Mouse (Mus musculus) heart, embryonic 15.5 days (tissue): Measurements from ENCODE around the gene Zfp385c. TPM values are rescaled to one million over a fixed set of nuclear protein-coding genes. Genes with fewer than 3 reads are reported as not detected.
"Not testable (repeated sequence)": the region's sequence is repeated elsewhere in the genome, so short reads cannot be mapped to it uniquely, and the experiment has no call there.

Experiments used
- ATAC-seq: fragments of 200-750 bp; cut with Nextera tagmentation; replicated peaks from 2 replicates; pipeline ENCODE4 v1.8.0; 2017; ENCODE audit warnings: low read depth, moderate TSS enrichment; ENCODE audit not compliant: insufficient number of reproducible peaks, insufficient read depth, low FRiP score
- H3K27ac ChIP-seq: fragments of 300-500 bp; sonication (generic); 2 replicates; pipeline ENCODE4 v1.5.1; 2015; ENCODE audit warnings: mild to moderate bottlenecking, inconsistent platforms
- H3K27me3 ChIP-seq: fragments of 300-500 bp; sonication (generic); 2 replicates; pipeline ENCODE4 v1.6.1; 2015; ENCODE audit warnings: inconsistent platforms
- H3K36me3 ChIP-seq: fragments of 300-500 bp; sonication (generic); 2 replicates; pipeline ENCODE4 v1.6.1; 2015; ENCODE audit warnings: mild to moderate bottlenecking, inconsistent platforms
- H3K4me1 ChIP-seq: fragments of 300-500 bp; sonication (generic); replicated peaks from 2 replicates; pipeline ENCODE4 v1.6.1; 2015; ENCODE audit warnings: inconsistent platforms
- H3K4me2 ChIP-seq: fragments of 300-500 bp; sonication (generic); 2 replicates; pipeline ENCODE4 v1.6.1; 2015; ENCODE audit warnings: inconsistent platforms, mild to moderate bottlenecking, moderate library complexity
- H3K4me3 ChIP-seq: fragments of 300-500 bp; sonication (generic); 2 replicates; pipeline ENCODE4 v1.5.1; 2015; ENCODE audit warnings: mild to moderate bottlenecking, inconsistent platforms
- H3K9ac ChIP-seq: fragments of 300-500 bp; sonication (generic); 2 replicates; pipeline ENCODE4 v1.6.1; 2015; ENCODE audit warnings: mild to moderate bottlenecking, inconsistent platforms
- H3K9me3 ChIP-seq: fragments of 300-500 bp; sonication (generic); replicated peaks from 2 replicates; pipeline ENCODE4 v1.6.1; 2016; ENCODE audit warnings: inconsistent platforms
- WGBS: fragments of 180-500 bp; shearing (Covaris S2); methylation state at CpG from one replicate; pipeline ENCODE4 v1.1.7; 2015; ENCODE audit warnings: mixed read lengths; 5-methylcytosine and 5-hydroxymethylcytosine counted together
- polyA plus RNA-seq: library from polyadenylated mRNA; unstranded; fragments of >200 nt; fragmentation: Nextera tagmentation; extraction: Ambion mirVana; gene quantifications from 2 replicates; pipeline ENCODE4 v1.2.1, GENCODE M21; 2015

The Zfp385c gene
- polyA plus RNA-seq, 1 experiment from 2014 or later = 0.16 TPM

DNA sequence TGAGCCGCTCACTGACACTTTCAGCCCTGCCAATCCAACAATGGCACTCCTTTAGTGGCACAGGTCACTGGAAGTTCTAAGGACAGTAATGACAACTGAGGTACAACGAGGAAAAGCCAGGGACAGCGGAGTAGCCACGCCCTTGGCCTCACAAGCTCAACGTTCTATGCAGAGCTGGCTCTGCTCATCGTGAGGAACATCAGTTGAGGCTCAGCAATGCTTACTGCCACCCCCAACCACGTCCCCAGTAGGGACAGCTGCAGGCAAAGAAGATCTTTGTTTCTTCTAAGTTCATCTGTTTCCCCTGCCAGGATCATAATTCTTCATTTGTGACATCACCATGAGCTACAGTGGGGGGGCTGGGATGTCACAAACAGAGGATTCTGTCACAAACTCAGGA, 97.6 kb downstream of the Zfp385c start:
- H3K27me3 ChIP-seq = no peaks in the 10 kb centered on the region
- WGBS = 82% methylated on average over 7 of the region's 7 CpGs
- no peak overlapping the region for H3K27ac ChIP-seq
- H3K9ac ChIP-seq = no peak overlapping the region
- no peaks in the 10 kb centered on the region for H3K9me3 ChIP-seq
- H3K4me1 ChIP-seq = peaks cover 6% of the 10 kb centered on the region
- peaks cover 88% of the 10 kb centered on the region for H3K36me3 ChIP-seq
- ATAC-seq = no peak
- H3K4me3 ChIP-seq = no peak overlapping the region
- no peak overlapping the region for H3K4me2 ChIP-seq

DNA sequence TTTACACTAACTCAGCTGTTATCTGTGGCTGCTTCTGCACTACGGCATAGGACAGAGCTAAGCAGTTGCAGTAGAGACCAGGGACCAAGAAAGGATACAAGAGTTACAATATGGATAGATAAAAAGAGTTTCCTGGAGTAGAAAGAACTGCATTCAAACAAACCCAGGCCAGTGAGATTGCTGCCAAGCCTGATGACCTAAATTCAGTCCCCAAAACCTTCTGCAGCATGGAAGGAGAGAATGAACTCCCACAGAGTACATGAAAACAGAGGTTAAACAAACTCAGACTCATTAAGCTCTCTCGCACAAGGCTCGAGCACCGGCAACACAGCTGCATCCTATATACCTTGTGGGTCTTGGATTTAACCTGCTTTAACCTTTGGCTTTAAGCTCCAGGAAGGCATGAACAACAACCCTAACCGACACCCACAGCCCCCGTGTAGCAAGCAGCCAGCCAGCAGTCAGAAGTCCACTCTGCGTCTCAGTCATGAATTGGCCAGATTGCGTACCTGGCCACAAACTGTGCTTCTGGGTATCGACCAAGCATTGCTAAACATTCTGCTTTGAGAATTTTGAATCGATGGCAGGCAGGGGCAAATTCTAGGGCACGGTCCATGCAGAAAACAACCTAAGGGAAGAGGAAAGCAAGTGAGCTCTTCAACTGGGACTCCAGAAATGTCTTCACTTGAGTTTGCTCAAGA, 99.8 kb downstream of the Zfp385c start:
- Histone ChIP-seq H3K4me1 (peaks cover 6% of the 10 kb centered on the region), H3K9ac (no peak overlapping the region), H3K27ac (no peak overlapping the region), H3K4me3 (no peak overlapping the region), H3K36me3 (peaks cover 86% of the 10 kb centered on the region), H3K4me2 (no peak overlapping the region), H3K27me3 (no peaks in the 10 kb centered on the region), H3K9me3 (no peaks in the 10 kb centered on the region)
- 91% methylated on average over 11 of the region's 11 CpGs for WGBS
- no peak for ATAC-seq

DNA sequence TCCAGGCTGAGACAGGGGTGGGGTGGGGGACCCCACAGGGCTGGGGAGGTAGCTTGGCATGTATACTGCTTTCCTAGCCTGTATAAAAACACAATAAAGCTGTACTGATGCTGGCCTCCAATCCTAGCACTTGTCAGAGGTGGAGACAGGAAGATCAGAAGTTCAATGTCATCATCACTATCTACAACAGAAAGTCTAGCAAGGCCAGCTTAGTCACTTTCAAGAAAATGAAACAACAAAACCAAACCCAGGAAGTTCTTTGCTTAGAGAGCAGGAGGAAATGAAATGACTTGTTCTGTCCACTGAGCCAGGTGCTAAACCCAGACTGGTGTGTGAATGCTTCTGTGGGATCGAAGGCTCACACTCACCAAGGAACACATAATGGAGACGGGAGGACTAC, 103.8 kb downstream of the Zfp385c start:
- Histone ChIP-seq H3K9me3 (no peaks in the 10 kb centered on the region), H3K4me2 (no peak overlapping the region), H3K27ac (no peak overlapping the region), H3K4me1 (no peaks in the 10 kb centered on the region), H3K4me3 (no peak overlapping the region), H3K27me3 (no peaks in the 10 kb centered on the region), H3K9ac (no peak overlapping the region), H3K36me3 (peaks cover 96% of the 10 kb centered on the region)
- no peak for ATAC-seq
- WGBS = 91% methylated on average over 2 of the region's 2 CpGs

DNA sequence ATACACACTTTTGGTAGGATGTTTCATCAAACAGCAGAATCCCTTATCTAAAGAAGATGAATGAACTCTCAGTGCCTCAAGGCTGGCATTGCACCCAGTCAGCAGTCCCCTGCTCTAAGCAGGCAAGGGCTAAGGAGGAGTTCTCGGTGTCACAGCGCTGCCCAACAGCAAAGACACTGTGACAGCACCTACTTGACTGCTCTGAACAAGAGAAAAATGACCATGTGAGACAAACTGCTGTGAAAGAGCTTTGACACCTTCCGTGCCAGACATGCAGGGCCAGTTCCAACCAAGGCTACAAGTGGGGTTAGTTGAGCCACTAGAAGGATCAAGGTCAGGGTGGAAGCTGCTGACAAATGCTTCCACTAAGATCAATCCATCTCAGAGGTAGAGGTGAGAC, 107.1 kb downstream of the Zfp385c start:
- WGBS = 80% methylated on average over 3 of the region's 3 CpGs
- H3K36me3 ChIP-seq = peaks cover 93% of the 10 kb centered on the region

DNA sequence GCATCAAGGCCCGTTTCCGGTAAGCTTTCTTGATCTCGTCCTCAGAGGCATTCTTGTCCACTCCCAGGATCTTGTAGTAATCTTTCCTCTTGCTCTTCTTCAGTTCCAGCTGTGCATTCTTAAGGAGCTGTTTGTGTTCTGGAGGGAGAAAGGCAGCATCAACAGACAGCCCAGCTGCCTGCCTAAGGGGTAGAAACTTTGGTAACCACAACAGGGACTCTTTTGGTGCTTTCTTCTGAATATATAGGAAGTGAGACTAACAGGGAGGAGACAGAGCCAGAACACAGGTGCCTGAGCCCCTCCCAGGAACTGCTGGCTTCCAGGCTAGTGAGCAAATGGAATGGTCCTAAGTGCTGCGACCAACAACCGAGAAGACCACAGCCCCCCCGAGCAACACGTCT, 107.7 kb downstream of the Zfp385c start:
- Histone ChIP-seq H3K4me3 (no peak overlapping the region), H3K9me3 (no peaks in the 10 kb centered on the region), H3K4me1 (peaks cover 10% of the 10 kb centered on the region; the same call in 1 of the 2 replicates), H3K9ac (no peak overlapping the region), H3K27ac (no peak overlapping the region), H3K36me3 (peaks cover 91% of the 10 kb centered on the region), H3K27me3 (no peaks in the 10 kb centered on the region), H3K4me2 (no peak overlapping the region)
- ATAC-seq = no peak
- WGBS = 86% methylated on average over 7 of the region's 7 CpGs

More for the DNA sequence above, 107.1 kb downstream of the Zfp385c start:
- Histone ChIP-seq H3K4me1 (peaks cover 10% of the 10 kb centered on the region; the same call in 1 of the 2 replicates), H3K27me3 (no peaks in the 10 kb centered on the region), H3K4me2 (no peak overlapping the region), H3K27ac (no peak overlapping the region), H3K4me3 (no peak overlapping the region), H3K9ac (no peak overlapping the region), H3K9me3 (no peaks in the 10 kb centered on the region)
- no peak for ATAC-seq

DNA sequence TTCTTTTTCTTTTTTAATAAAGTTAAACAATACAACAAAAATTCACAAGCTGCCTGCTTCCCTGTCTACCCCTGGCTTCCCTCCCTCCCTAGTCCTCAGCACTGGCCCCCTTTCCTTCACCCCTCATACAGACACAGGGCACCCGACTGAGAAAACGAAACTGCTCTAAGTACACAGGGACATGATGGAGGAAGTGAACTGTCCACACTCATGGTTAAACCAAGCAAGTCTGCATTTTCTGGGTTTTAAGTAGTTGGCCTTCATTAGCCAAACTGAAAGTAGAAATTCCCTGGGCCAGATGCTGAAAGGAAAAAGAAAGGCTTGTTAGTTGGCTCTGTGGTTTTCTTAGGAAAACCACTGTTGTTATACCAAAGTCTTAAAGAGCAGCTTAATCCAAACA, 109.4 kb downstream of the Zfp385c start:
- no peak overlapping the region for H3K27ac ChIP-seq
- H3K9ac ChIP-seq = no peak overlapping the region
- no peak overlapping the region for H3K4me3 ChIP-seq
- peaks cover 85% of the 10 kb centered on the region for H3K36me3 ChIP-seq
- ATAC-seq = no peak
- no peaks in the 10 kb centered on the region for H3K9me3 ChIP-seq
- peaks cover 17% of the 10 kb centered on the region; the same call in 1 of the 2 replicates for H3K4me1 ChIP-seq
- no peak overlapping the region for H3K4me2 ChIP-seq
- H3K27me3 ChIP-seq = no peaks in the 10 kb centered on the region
- WGBS = 83% methylated on average over 2 of the region's 2 CpGs

DNA sequence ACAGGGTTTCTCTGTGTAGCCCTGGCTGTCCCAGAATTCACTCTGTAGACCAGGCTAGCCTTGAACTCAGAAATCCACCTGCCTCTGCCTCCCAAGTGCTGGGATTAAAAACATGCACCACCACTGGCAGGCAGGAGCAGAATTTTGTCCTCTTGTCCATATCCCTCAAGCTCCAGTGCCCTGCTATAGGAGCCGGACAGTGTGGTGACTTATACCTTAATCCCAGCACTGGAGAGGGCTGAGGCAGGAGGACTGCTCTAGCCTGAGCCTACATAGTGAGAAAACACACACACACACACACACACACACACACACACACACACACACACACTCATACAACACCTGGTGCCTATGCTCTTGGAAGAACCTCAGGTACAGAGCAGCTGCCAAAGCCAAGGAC, 109.8 kb downstream of the Zfp385c start:
- not testable (repeated sequence) for H3K4me3 ChIP-seq, H3K9me3 ChIP-seq, ATAC-seq, H3K27me3 ChIP-seq, H3K4me2 ChIP-seq, H3K9ac ChIP-seq, H3K27ac ChIP-seq
- Histone ChIP-seq H3K36me3 (peaks cover 81% of the 10 kb centered on the region), H3K4me1 (peaks cover 17% of the 10 kb centered on the region; the same call in 1 of the 2 replicates)
- WGBS = 100% methylated on average over 1 of the region's 1 CpGs

DNA sequence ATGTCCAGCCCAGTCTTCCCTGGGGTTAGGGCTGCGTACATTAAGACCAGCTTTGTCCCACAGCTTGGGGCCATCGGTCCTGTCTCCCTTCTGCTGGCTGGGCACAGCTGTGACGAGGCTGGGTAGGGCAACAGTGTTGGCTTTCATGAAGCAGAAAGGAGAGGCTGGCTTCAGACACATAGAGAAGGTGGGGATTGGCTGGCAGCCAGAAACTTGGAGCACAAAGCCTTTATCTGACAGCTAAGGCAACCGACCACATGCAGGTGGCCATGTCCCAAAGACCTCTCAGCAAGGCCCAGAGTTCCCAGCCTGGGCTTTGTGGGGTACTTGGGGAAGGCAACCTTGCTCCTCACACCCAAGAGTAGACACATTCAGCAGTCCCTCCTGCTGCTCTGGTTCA, 110.5 kb downstream of the Zfp385c start:
- H3K4me3 ChIP-seq = no peak overlapping the region
- WGBS = 40% methylated on average over 4 of the region's 4 CpGs
- no peaks in the 10 kb centered on the region for H3K27me3 ChIP-seq
- H3K36me3 ChIP-seq = peaks cover 74% of the 10 kb centered on the region
- peak; percentile 41 for ATAC-seq
- H3K9ac ChIP-seq = 0 out of 2 replicates have a peak overlapping the region, but pooled peaks have one; percentile 3
- H3K27ac ChIP-seq = peak overlapping the region; percentile 56
- no peak overlapping the region for H3K4me2 ChIP-seq
- H3K4me1 ChIP-seq = peaks cover 17% of the 10 kb centered on the region; the same call in 1 of the 2 replicates
- no peaks in the 10 kb centered on the region for H3K9me3 ChIP-seq

DNA sequence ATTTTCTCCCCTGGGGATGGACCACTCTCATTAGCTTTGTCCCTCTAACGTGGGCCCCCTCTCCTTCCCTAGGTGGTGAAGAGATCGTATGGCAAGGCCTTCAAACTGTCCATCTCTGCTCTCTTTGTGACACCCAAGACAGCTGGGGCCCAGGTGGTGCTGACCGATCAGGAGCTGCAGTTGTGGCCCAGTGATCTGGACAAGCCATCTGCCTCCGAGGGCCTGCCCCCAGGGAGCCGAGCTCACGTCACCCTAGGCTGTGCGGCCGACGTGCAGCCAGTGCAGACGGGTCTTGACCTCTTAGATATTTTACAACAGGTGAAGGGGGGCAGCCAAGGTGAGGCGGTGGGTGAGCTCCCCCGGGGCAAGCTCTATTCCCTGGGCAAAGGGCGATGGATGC, 112.0 kb downstream of the Zfp385c start:
- Histone ChIP-seq H3K9me3 (no peaks in the 10 kb centered on the region), H3K36me3 (peaks cover 59% of the 10 kb centered on the region), H3K27ac (no peak overlapping the region), H3K4me3 (no peak overlapping the region), H3K27me3 (no peaks in the 10 kb centered on the region), H3K4me1 (peaks cover 25% of the 10 kb centered on the region), H3K4me2 (no peak overlapping the region), H3K9ac (no peak overlapping the region)
- ATAC-seq = no peak
- WGBS = 87% methylated on average over 13 of the region's 13 CpGs

DNA sequence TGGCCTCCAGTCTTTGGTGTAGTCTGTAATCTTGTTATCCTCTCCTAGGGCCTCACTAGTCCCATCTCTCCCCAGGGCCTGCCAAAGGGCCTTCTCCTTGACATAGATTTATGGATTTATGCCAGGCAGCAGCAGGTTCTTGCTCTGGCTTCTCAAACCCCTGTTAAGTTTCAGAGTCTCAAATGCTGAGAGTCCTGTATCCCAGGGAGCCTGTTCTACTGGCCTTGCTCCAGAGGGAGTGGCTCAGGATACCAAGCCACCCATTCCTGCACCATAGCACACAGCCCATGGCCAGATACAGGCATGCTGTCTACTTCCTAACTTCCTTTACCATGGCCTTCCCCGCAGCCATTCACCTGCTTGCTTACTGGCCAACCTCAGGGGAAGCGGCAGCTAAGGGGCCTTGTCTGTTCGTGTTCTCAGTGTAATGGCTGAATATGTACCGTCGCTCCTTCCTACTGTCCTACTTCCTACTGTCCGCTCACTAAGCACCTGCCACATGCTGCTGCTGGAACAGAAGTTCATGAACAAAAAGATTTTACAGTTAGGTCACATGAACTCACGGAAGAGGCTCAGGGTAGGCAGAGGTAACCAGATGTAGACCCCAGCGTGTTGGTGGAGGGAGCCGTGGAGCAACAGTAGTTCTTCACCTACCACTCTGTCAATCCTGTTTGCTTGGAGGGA, 113.0 kb downstream of the Zfp385c start:
- Histone ChIP-seq H3K36me3 (peaks cover 49% of the 10 kb centered on the region), H3K27ac (no peak overlapping the region), H3K9me3 (no peaks in the 10 kb centered on the region), H3K4me3 (no peak overlapping the region), H3K9ac (no peak overlapping the region), H3K4me2 (no peak overlapping the region), H3K4me1 (peaks cover 26% of the 10 kb centered on the region), H3K27me3 (no peaks in the 10 kb centered on the region)
- no peak for ATAC-seq
- 89% methylated on average over 9 of the region's 9 CpGs for WGBS

DNA sequence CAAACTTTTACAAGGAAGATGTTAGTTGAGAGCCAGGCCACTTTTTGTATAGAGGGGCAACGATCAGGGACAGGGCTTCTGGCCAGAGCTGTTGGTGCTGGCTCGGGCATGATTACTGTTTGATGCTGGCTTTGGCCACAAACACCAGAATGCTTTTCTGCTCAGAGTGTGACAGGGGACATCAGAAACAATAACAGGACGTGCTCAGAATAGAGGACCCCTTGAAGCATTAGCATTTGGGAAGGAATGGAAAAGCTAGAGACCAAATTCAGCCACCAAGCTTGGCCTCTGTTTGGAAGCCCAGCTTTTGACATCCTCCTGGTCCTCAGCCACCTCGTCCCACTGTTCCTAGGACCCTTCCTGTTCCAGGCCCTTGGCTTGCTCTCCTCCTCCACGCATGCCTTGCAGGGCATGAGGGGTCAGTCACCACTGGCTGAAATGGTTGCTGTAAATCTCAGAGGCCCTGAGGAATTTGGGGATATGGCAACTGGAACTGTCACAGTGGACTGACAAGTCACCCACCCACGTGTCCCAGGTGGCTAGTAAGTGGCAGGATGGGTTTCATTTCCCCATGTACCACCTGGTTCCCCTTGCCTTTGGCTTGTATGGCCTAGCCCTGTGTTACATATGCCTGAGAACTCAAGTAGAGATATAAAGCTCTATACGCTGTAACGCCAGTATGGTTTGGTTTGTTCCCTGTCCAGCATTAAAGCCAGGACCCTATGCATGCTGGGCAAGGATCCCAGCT, 114.2 kb downstream of the Zfp385c start:
- Histone ChIP-seq H3K27me3 (no peaks in the 10 kb centered on the region), H3K9me3 (no peaks in the 10 kb centered on the region), H3K4me2 (no peak overlapping the region), H3K9ac (0 out of 2 replicates have a peak overlapping the region, but pooled peaks have one; percentile 11), H3K4me1 (peaks cover 26% of the 10 kb centered on the region), H3K27ac (no peak overlapping the region), H3K4me3 (no peak overlapping the region), H3K36me3 (peaks cover 37% of the 10 kb centered on the region)
- no peak for ATAC-seq
- WGBS = 68% methylated on average over 8 of the region's 8 CpGs
